Mouse (Mus musculus) gonadal fat pad, adult 2 months (tissue): ENCODE data around the gene Creb5. TPM values are rescaled to one million over a fixed set of nuclear protein-coding genes. Genes with fewer than 3 reads are reported as not detected.
A peak's percentile ranks its signal among the peaks of the same experiment; 100 is the strongest.

ENCODE experiments used
- DNase-seq: peaks from one replicate; pipeline ENCODE4 v3.0.0-alpha.2; 2012; ENCODE audit warnings: low read depth
- polyA plus RNA-seq: library from polyadenylated mRNA; depleted of rRNA; stranded (reverse); fragments of >200 nt; gene quantifications from 2 replicates; pipeline ENCODE4 v1.2.3, GENCODE M21; 2012

Gene Creb5
- polyA plus RNA-seq, 1 experiment = 1.9 TPM

DNA sequence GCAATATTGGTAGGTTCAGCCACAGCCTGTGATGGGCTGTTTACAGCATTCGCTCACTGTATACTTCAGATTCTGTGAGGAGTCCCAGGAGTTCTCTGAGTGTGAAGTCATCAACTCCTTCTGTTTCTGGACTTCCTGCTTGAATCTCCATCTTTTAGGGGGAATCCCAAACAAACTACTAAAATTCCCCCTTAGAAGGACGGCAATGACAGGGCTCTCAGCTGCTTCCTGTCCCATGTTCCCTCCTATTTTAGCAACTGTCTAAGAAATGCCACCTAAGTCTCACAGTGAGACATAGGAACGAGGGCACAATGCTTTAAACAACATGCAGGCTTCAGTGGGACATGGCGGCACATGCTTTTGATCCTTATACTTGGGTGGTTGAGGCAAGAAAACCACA is 204.3 kb downstream of the Creb5 start:
- no peak for DNase-seq

DNA sequence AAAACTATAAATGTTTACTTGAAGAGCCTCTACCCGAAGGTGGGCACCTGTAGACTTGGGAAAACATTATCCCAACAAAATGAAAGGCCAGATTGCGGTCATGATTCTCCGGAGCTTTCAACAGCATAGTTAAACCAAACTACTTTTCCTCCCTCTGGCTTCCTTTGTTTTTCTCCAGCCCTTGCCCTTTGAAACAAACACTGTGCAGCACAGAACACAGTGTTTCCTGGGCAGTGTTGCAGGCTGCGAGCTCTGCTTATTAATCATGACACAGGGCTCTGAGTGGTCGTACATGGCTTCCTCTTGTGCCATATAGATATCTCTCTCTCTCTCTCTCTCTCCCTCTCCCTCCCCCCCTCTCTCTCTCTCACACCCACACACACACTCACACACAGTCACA is 206.8 kb downstream of the Creb5 start:
- no peak for DNase-seq

DNA sequence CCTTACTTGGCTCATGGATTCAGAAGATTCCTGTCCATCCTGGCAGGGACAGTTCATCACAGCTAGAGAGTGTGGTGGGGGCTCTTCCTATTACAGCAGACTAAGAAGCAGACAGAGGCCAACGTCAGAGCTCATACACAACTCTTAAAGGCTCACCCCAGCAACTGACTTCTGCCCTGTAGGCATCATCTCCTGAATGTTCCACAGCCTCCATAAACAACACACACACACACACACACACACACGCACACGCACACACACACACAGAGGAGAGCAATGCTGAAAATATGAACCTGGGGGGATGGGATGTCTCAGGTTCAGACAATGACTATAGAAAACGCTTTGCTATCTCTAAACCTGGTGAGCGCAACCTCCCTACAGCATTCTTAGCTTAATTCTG is 208.6 kb downstream of the Creb5 start:
- no peak for DNase-seq

DNA sequence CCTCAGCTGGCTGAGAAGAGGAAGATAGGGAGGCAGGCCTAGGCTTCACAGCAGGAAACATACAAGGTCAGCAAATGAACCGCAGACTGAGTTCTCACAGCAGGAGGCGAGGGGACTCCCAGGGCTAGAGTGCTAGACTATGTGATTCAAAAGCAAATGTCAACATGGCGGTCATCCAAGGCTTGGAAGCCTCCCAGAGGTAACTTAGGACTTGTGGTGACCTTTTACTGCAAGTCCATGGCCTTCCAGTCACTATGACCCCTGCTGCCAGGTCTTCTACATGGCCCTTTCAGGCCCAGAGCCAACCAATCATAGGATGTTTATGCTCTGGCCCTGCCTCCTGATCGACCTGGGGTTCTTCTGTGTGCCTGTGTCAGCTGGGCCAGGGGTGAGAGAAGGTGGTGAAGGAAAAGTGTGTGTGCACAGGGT is 209.3 kb downstream of the Creb5 start:
- no peak for DNase-seq

- peak; percentile 42 for DNase-seq
Measured at GRCm38 (mm10) chr6:53497904-53498536, 210.9 kb downstream of the Creb5 start.

DNA sequence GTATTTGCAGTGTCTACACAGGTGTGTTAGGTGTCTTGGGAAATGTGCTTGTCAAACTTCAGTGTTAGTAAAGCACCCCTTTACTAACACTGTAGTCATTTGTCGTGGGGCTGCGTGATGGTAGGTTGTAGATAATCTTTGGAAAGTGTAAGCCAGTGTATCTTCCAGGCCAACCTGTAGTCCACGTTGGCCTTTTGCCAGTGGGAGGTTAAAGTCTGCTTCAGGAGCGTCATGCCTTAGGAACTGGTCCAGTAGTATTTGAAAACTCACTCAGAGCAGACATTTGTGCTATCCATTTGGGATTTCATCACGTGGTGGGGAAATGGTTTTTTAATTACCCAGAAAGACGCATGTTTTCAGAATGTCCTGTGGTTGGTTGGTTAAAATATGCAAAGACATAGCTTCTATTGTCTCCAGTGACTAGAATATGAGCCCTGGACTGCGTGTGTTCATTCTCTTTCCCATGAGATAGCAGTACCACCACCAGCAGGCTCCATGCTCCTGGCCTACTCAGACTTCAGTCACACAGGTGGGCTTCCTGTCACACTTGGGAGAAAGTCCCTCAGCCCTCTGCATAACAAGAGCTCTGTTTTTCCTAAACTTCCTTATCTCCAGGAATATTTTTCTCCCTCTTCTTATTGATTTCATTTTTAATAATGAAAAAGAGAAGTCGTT is 212.7 kb downstream of the Creb5 start:
- no peak for DNase-seq

DNA sequence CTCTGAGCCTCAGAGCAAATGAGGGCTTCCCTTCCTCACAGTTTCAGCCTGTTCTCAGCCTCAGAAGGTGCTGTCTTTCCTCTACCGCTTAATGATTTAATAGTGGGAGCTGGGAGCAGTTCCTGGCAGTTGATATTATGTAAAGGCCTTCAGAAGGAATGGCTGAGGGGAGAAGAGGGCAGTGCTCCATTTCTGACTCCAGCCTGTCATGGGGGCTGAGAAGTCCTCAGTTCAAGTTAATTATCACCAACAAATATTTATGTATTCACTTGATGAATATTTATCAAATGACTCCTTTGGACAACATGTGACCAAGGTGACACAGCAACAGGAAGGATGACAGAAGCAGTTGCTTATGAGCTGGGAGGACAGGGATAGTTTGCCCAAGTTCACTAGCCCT is 214.2 kb downstream of the Creb5 start:
- DNase-seq = no peak

GRCm38 (mm10) chr6:53506947-53507564 is 220.0 kb downstream of the Creb5 start:
- no peak for DNase-seq

DNA sequence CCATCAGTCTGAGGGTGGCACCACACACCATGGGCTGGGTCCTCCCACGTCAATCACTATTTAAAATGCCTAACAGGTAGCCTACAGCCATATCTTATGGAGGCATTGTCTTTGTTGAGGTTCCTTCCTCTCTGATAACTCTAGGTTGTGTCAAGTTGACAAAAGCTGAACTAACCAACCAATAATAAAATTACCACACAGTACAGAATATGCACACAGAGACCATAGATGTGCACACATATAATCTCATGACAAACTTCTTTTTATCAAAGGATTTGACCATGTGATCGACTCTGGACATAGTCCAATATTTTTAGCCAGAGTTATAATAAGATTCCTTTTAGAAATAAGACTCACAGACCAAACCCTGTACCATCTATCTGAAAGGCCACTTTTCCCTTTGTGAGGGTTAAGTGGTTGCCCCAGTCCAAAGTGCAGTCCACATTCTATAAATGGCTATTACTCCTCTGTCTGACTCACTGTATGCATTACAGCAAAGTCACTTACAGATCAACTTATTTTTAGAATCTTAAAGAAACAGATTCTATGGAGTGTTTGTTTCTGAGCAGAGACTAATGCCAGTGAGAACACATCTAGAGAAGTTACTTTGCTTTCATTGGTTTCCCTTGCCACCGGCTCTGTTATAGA is 221.9 kb downstream of the Creb5 start:
- DNase-seq = no peak

DNA sequence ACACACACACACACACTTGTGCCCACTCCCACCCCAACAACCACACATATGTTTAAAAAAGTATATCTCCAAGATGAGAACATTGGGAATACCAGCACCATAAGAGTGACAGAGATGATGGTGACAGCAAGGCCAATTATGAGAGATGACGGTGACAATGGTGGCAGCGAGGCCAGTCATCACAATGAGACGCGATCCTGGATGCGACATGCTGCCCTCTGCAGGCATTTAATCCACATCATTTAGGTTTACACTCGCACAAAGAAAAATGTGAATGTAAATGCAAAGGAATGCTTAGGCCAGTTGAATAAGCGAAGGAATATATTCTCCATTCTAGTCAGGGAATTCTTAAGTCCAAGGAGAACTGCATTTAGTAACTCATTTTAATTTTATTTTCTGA is 222.9 kb downstream of the Creb5 start:
- no peak for DNase-seq

DNA sequence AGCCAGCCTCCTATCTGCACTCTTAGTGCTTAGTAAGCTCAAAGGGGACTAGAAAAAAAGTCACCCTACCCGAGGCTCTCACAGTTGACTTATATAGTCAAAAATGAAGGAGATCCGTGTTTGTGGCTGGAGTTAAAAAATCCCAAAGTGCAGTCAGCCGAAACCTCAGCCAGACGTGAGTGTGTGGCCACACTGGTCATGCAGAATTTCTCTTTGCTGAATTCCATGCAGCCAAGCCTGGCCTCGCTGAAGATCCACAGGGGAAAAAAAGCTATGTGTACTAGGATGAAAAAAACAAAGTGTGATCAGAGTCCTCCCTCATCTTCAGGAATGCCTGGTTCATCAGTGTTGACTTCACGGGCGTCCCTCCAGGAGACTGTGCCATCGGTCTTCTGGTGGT is 225.2 kb downstream of the Creb5 start:
- DNase-seq = no peak

- no peak for DNase-seq
Measured at GRCm38 (mm10) chr6:53513380-53513779, 226.3 kb downstream of the Creb5 start.

DNA sequence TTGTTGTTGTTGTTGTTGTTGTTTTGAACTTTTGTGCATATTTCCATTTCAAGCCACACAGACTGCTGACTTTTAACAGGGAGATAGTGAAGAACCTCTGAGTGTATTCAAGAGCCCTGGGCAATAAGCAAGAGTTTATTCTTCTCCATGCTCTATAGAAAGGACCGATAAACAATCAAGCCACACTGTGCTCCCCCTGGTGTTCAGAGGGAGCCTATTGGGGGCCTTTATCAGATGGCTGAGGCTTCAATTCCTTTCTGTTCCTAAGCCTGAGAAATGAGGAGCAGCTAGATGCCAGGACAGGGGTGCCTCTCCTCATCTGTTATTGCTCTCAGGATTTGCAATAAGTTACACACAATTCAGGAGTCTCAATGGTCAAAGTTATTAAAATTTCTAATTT is 227.8 kb downstream of the Creb5 start:
- no peak for DNase-seq

- DNase-seq = no peak
Measured at GRCm38 (mm10) chr6:53515611-53516010, 228.5 kb downstream of the Creb5 start.

DNA sequence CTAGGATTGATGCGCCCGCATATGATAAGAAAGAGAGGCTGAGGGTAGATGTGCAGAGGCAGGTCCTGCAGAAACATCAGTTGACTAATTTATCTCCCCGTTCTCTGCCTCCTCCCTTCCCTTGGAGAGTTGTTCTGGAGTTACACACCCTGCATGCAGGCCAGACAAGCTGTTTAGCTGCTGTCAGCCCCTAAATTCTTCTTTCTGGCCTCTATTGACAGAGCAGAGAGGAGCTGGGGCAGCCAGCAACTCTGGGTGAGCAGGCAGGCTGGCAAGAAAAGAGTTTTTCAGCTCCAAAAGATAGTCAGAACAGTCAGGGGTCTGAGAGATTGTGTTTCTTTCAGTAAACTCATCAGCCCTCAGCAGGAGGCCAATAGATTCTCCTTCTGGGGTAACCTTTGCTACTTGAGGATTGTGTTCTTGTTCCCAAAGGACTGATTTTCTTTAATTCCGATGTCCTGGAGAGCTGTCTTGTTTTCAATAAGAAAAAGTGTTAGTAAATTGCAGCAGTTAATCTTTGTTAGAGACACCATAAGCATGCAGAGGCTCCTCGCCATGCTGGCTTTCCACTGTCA is 230.4 kb downstream of the Creb5 start:
- no peak for DNase-seq

DNA sequence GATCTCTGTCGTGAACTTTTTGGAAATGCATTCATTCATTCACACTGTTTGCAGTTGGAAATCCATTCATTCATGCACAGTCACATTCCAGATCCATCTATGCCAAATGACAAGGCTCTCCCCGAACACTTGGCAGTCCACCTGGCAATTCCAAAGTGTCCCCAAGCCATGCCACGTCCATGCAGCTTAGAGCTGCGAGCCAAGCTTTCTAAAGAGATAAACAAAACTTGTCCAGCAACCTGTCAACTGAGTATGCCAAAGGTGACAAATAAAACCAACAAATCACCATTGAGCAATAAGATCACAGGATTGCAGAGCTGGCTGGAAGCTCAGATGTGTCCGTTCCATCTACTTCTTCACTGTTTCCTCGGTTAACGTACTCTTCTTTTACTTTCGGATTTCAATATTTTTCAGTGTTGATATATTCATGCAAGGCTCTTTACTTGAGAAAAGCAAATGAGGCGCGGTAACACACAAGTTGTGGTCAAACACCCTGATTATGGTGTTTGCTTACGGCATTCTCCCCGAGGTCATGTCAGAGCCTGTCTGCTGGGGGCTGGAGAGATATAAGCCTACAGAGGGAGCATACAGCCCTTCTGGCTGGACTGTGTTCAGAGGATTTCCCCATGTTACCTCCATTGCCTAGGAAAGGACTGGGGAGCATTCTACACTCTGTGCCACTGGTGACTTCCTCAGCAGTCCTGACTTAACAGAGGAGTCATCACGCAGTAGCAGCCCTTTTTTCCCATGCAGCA is 236.8 kb downstream of the Creb5 start:
- no peak for DNase-seq

DNA sequence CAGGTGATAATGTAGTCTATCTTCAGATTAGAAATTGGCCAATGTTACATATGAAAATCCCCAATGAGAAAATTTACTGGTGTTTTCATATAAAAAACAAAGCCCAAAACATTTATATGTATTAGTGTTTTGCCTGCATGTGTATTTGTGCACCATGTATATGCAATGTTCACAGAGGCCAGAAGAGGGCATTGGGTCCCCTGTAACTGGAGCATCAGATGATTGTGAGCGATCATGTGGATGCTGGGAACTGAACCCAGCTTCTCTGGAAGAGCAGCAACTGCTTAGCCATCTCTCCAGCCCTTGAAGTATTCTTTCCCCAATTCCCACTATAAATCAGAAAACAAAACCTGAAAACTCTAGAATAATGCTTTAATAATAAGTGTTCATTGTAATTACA is 239.4 kb downstream of the Creb5 start:
- no peak for DNase-seq

DNA sequence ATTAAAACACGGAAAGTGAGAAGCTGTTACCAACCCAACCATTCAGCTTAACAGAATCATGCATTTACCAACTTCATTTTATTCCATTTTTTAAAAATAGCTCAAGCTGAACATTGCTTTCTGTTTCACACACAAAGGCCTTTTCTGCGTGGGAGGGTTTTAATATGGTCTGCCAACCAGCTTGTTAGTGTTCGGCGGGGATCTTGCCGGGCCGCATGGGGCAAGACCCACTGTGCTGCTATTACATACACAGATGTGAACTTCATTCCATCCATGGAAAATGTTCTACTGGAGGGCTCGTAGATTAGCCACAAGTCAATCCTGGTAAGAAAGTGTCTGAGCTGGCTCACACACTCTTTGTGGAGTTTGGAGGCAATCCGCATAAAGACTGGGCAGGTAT is 243.7 kb downstream of the Creb5 start:
- DNase-seq = no peak

DNA sequence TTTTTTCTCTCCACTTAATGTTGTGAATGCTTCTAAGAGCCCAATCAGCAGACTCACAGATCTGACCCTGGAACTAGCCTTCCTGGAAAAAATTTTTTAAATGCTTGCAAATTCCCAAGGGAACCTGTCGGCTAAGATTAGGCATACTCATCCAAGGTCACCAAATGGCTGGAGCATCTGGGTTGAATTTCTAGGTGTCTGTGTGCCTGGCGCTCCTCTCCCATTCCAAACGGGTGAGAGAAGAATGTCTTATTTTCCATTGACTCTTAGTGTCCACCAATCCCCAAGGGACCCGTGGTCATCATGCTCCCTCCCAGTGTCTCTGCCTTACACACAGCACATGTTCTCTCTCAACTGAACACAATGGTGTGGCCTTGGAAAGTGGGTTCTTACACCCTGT is 244.4 kb downstream of the Creb5 start:
- no peak for DNase-seq

DNA sequence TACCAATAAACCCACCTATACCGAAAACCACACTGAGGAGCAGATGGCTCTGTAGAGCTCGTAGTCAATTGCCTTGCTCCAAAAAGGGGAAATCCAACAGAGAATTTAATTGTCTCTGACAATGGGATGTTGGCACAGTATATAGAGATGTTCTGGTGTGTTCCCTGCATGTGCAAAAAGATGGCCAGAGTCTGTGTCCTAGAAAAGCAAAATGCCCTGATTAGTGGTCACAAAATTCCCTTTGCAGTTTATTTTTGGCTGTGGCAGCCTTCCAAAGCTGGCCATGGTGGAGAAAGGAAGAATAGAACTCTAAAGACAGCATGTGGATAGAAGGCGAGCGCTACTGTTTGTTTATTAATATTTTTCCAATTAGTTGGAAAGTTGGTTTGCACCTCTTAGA is 250.5 kb downstream of the Creb5 start:
- no peak for DNase-seq

DNA sequence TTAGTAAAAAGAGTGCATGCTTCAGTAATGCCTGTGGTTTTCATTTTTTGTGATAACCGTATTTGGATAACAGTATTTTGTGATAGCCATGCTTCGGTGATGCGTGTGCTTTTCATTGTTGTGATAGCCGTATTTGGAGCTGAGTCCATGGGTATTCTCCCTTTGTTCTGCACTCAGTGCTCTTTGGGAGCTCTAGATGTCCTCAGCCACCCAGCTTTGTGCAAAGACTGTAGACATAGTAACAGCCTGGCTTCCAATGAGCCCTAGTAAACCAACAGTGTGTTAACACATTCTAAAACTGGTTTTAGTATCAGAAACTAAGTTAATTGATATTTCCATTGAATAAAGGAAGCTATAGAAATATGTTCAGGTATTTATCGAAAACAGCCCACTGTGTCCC is 254.7 kb downstream of the Creb5 start:
- no peak for DNase-seq

DNA sequence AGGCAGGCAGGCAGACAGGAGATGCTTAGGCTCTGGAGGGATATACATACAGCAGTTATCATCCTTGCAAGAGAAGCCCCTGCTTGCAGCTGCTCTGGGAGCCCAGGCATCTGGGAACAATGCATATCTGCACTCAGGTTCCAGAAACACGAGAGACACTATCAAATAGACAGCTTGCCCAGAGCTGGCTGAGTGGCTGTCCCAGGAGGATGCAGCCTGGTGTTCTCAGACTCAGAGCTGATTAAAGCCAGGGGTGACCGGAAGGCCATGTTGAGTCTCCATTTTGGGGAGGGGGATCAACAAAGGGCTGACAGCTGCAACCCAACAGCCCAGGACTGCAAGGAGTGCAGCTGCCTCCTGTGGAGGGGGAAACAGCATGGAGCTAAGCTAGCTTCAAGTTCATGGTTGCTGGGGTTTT is 258.4 kb downstream of the Creb5 start:
- no peak for DNase-seq
